Mouse (Mus musculus) heart, adult 8-10 months (tissue): ENCODE results near the gene Uevld. TPM values are rescaled to one million over a fixed set of nuclear protein-coding genes. Genes with fewer than 3 reads are reported as not detected.
"Not testable (repeated sequence)": the region's sequence is repeated elsewhere in the genome, so short reads cannot be mapped to it uniquely, and the experiment has no call there.

ENCODE experiments used
- DNase-seq: peaks from one replicate; pipeline ENCODE4 v3.0.0; 2022; ENCODE audit warnings: low spot score
- total RNA-seq, 4 experiments: library from RNA; stranded (reverse); gene quantifications; 2 replicates each; pipeline ENCODE4 v1.2.4; 2022

Uevld gene
- total RNA-seq, 4 experiments from 2014 or later = 10.1 to 14.9 (median 12.7) TPM

- DNase-seq = no peak
These were observed 11.6 kb upstream of the Uevld start for GRCm38 (mm10) chr7:46969898-46970297.

- no peak for DNase-seq
These were observed 5.7 kb upstream of the Uevld start for GRCm38 (mm10) chr7:46964070-46964469.

- peak; percentile 78 for DNase-seq
These were observed 4.7 kb upstream of the Uevld start for GRCm38 (mm10) chr7:46962806-46963618.

- DNase-seq = no peak
These were observed 3.8 kb upstream of the Uevld start for GRCm38 (mm10) chr7:46962132-46962531.

GRCm38 (mm10) chr7:46960991-46961390 lies 2.7 kb upstream of the Uevld start:
- no peak for DNase-seq

GRCm38 (mm10) chr7:46958853-46959252 lies 526 bp upstream of the Uevld start:
- no peak for DNase-seq

- DNase-seq = peak; percentile 21
These were observed 22.5 kb downstream of the Uevld start for GRCm38 (mm10) chr7:46935847-46936246.

GRCm38 (mm10) chr7:46934788-46935187 lies 23.5 kb downstream of the Uevld start:
- DNase-seq = no peak

- DNase-seq = no peak
These were observed 27.0 kb downstream of the Uevld start for GRCm38 (mm10) chr7:46931370-46931769.

GRCm38 (mm10) chr7:46928291-46928690 lies 30.0 kb downstream of the Uevld start:
- DNase-seq = no peak

GRCm38 (mm10) chr7:46922075-46922474 lies 36.3 kb downstream of the Uevld start:
- no peak for DNase-seq

GRCm38 (mm10) chr7:46919551-46920176 lies 38.7 kb downstream of the Uevld start, which contains the start of gene Tsg101:
Gene Tsg101 (minus strand): TSS chr7:46919969.
- DNase-seq = peak; percentile 92

GRCm38 (mm10) chr7:46918678-46919371 lies 39.5 kb downstream of the Uevld start:
- DNase-seq = no peak

- no peak for DNase-seq
These were observed 42.0 kb downstream of the Uevld start for GRCm38 (mm10) chr7:46916376-46916775.

GRCm38 (mm10) chr7:46911250-46911649 lies 47.1 kb downstream of the Uevld start:
- no peak for DNase-seq

- DNase-seq = no peak
These were observed 59.0 kb downstream of the Uevld start for GRCm38 (mm10) chr7:46899343-46899742.

GRCm38 (mm10) chr7:46895511-46895910 lies 62.8 kb downstream of the Uevld start:
- DNase-seq = no peak

GRCm38 (mm10) chr7:46883304-46883703 lies 75.0 kb downstream of the Uevld start:
- DNase-seq = no peak

GRCm38 (mm10) chr7:46881941-46882340 lies 76.4 kb downstream of the Uevld start:
- DNase-seq = not testable (repeated sequence)

GRCm38 (mm10) chr7:46880992-46881391 lies 77.3 kb downstream of the Uevld start:
- no peak for DNase-seq

- DNase-seq = no peak
These were observed 78.5 kb downstream of the Uevld start for GRCm38 (mm10) chr7:46879851-46880250.

GRCm38 (mm10) chr7:46877255-46877654 lies 81.1 kb downstream of the Uevld start:
- DNase-seq = no peak
